Mouse (Mus musculus): ENCODE measurements at regions not wholly inside any gene's neighbourhood (a gene's known extent, or its start where the extent isn't known, plus 50 kb on each side); places are given as distances from the start of the nearest gene placed in this dataset.

GRCm38 (mm10) chr10:21672171-21672570 is 79.2 kb downstream of the 1700020N01Rik start:
- DNase-seq (ENCODE audit: low spot score in 2 of 2): no peak

DNA sequence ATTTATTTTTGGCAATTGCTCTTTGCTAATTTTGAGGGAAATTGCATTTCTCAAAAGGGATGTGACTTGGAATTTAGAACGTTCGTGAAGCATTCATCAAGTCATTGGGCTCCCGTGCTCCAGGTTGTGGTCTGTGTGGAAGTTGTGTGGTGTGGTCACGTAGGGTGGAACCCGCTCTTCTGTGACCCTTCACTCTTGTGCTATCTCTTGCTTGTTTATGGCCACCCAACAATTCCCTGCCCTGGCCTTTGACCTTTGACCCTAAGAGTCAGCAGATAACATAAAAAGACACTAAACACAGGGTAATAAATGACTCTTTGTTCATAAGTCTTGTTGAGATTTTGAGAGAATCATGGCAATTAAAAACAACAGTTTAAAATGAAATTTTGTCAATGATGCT is 79.7 kb downstream of the 1700020N01Rik start:
- DNase-seq (ENCODE audit: low spot score in 2 of 2): no peak

- DNase-seq (ENCODE audit: low spot score in 2 of 2): no peak
These were observed 80.9 kb downstream of the 1700020N01Rik start for GRCm38 (mm10) chr10:21673831-21674230.

- no peak for DNase-seq (ENCODE audit: low spot score in 2 of 2)
These were observed 82.8 kb downstream of the 1700020N01Rik start for GRCm38 (mm10) chr10:21675786-21676185.

GRCm38 (mm10) chr10:21677911-21678310 is 85.0 kb downstream of the 1700020N01Rik start:
- no peak for DNase-seq (ENCODE audit: low spot score in 2 of 2)

GRCm38 (mm10) chr10:21678372-21678771 is 85.4 kb downstream of the 1700020N01Rik start:
- no peak for DNase-seq (ENCODE audit: low spot score in 2 of 2)

- DNase-seq (ENCODE audit: low spot score in 2 of 2): no peak
These were observed 86.0 kb downstream of the 1700020N01Rik start for GRCm38 (mm10) chr10:21678811-21679451.

GRCm38 (mm10) chr10:21680789-21681188 is 87.8 kb downstream of the 1700020N01Rik start:
- no peak for DNase-seq (ENCODE audit: low spot score in 2 of 2)

- no peak for DNase-seq (ENCODE audit: low spot score in 2 of 2)
These were observed 91.5 kb downstream of the 1700020N01Rik start for GRCm38 (mm10) chr10:21684286-21685013.

DNA sequence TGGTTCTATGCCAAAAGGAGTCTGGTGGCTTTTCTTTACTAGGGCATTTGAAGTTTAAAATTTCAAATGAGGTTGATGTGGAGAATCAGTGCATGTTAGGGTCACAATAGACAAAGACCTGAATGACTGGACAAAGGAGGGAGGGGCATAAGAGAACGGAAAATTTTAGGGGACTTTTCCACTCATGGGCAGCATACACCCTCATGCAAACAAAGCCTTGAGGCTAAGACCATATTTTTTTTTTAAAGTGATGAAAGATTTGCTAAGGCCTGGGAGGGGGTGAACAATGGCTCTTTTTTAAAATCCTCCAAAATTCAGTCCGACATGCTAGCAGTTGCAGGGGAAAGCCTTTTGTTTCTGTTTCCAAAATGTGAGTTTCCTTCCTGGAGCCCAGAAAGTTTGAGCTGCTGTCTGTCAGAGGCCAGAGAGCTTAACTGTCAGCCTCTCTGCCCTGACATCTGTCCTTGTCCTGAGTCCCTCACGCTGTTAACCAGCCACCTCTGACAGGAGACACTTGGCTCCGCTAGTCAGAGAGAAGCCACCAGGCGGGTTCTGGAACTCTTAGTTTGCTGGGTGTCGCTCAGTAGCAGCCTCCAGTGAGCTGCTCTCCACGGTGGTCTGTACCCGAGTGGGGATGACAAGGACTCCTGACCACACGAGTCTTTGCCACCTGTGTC is 92.3 kb downstream of the 1700020N01Rik start:
- DNase-seq (ENCODE audit: low spot score in 2 of 2): no peak

DNA sequence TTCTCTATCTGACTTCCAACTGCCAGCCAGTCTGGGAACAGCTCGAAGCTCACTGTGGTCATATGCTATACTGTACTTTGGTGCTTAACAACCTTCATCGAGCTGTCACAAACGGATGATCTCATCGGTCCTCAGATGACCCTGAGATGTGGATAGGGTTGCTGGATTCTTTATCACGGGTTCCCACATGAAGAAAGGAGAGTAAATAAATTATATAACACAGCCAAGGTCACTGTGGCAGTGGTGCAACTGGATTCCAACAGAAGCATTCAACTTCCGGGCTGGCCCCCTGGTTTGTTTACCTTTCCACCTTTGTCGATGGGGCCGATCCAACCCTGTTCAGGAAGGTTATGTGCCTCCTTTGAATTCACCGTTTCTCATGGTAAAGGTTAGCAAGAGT is 93.1 kb downstream of the 1700020N01Rik start:
- no peak for DNase-seq (ENCODE audit: low spot score in 2 of 2)

- DNase-seq (ENCODE audit: low spot score in 2 of 2): no peak
These were observed 94.5 kb downstream of the 1700020N01Rik start for GRCm38 (mm10) chr10:21687484-21687883.

GRCm38 (mm10) chr10:21688513-21688912 is 95.6 kb downstream of the 1700020N01Rik start:
- DNase-seq (ENCODE audit: low spot score in 2 of 2): no peak

DNA sequence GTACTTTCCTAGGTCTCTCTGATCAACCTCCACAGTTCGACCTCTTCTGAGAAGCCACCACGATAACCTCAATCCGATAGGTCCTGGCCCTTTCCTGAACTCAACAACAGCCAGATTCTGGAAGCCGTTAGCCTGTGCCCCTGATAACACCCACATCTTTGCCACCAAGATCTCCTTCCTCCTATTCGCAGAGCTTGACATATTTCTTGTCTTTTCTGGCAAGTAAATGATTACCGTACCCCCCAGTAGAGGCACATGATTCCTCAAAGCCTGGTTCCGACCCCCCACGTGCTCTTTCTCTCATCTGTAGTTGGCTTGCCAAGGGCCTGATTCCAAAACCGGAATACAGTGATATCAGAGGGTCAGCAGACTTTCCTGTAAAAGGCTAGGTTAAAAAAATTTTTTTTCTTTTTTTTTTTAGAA is 96.9 kb downstream of the 1700020N01Rik start:
- DNase-seq (ENCODE audit: low spot score in 2 of 2): no peak

DNA sequence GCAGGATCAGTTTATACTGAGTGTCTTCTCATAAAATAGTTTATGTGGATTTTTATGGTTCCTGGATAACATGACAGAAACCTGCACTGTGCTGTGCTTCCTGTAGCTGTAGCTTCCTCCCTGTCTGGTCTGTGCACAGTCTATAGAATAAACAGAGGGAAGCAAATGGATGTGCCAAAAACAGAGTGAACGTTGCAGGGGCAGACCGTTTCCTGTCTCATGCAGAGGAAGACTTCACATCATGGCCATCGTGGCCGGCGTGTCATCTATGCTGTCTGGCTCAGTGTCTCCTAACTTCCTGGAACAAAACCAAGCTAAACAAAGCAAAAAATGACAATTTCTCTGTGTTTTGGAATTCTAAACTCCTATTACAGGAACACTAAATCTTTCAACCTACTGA is 102.2 kb downstream of the 1700020N01Rik start:
- DNase-seq (ENCODE audit: low spot score in 2 of 2): no peak

GRCm38 (mm10) chr10:21696671-21697070 is 103.7 kb downstream of the 1700020N01Rik start:
- DNase-seq (ENCODE audit: low spot score in 2 of 2): no peak

DNA sequence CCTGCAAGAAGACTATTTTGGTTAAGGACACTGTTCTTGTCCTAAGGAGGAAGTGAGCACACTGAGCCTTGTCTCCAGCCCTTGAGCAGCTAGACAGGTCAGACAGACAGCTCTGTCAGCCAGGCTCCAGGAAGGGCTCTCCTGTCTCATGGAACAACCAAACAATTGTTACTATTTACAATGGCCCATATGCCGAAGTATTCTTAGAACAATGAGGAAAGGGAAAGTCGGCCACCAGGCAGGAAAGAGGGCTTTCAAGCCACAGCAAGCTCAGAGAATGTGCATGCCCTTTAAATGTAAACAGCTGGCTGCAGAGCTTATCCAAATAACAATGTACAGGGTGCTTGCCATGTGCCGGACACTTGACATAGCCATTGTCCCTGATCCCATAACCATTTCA is 108.6 kb downstream of the 1700020N01Rik start:
- DNase-seq (ENCODE audit: low spot score in 2 of 2): no peak

GRCm38 (mm10) chr10:21702134-21702533 is 109.2 kb downstream of the 1700020N01Rik start:
- DNase-seq (ENCODE audit: low spot score in 2 of 2): no peak

DNA sequence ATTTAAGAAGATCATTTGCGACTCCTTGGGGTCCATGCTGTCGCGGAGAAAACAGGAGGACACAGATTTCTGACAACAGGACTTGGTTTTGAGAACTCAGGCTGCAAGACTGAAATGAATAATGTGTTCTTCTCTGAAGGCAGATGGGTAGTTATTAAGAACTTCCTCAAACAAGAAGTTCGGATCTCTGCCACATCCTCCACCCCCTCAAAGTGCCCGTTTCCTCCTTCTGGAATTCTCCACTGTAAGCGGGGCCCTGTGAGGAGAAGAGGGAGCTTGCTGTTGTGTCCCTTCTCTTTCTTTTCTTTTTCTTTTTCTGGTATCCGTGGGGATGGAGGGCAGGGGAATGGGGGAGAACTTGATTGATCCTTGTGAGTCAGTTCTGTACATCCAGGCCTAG is 118.9 kb downstream of the 1700020N01Rik start:
- DNase-seq (ENCODE audit: low spot score in 2 of 2): no peak

DNA sequence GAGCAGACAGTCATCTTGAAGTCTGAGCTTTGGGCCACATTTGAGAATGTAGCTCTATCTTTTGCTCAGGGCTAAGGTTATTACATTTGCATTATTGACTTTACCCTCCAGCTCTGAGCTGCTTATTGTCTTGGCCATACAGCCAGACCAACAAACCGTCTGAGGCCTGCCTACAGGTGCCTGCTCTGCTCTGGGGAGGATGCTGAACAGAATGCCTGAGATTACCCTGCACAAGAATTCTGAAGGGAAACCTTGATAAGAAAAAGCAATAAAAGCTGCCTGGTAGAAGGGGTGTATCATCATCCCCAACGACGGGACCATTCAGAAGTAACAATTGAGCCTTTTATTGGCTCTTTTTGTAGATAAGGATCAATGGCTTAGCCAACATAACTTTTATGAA is 119.9 kb downstream of the 1700020N01Rik start:
- no peak for DNase-seq (ENCODE audit: low spot score in 2 of 2)

GRCm38 (mm10) chr10:21715436-21715835 is 122.5 kb downstream of the 1700020N01Rik start:
- DNase-seq (ENCODE audit: low spot score in 2 of 2): no peak

GRCm38 (mm10) chr10:21718189-21718588 is 125.2 kb downstream of the 1700020N01Rik start:
- DNase-seq (ENCODE audit: low spot score in 2 of 2): no peak
